Mouse (Mus musculus) stomach, embryonic 15.5 days (tissue): ENCODE results near the gene Cygb. TPM values are rescaled to one million over a fixed set of nuclear protein-coding genes. Genes with fewer than 3 reads are reported as not detected.

Source experiments
- ATAC-seq: fragments of 200-750 bp; cut with Nextera tagmentation; 2 replicates; pipeline ENCODE4 v1.8.0; 2017; ENCODE audit warnings: low read depth, moderate number of reproducible peaks, moderate TSS enrichment; ENCODE audit not compliant: insufficient read depth, low FRiP score
- H3K27ac ChIP-seq: fragments of 300-500 bp; sonication (generic); 2 replicates; pipeline ENCODE4 v1.5.1; 2015; ENCODE audit warnings: mild to moderate bottlenecking, inconsistent platforms
- H3K27me3 ChIP-seq: fragments of 300-500 bp; sonication (generic); replicated peaks from 2 replicates; pipeline ENCODE4 v1.6.1; 2015; ENCODE audit warnings: inconsistent platforms
- H3K36me3 ChIP-seq: fragments of 300-500 bp; sonication (generic); 2 replicates; pipeline ENCODE4 v1.6.1; 2015; ENCODE audit warnings: inconsistent platforms
- H3K4me1 ChIP-seq: fragments of 300-500 bp; sonication (generic); 2 replicates; pipeline ENCODE4 v1.6.1; 2015; ENCODE audit warnings: inconsistent platforms
- H3K4me2 ChIP-seq: fragments of 300-500 bp; sonication (generic); 2 replicates; pipeline ENCODE4 v1.6.1; 2015; ENCODE audit warnings: mild to moderate bottlenecking, inconsistent platforms
- H3K4me3 ChIP-seq: fragments of 300-500 bp; sonication (generic); replicated peaks from 2 replicates; pipeline ENCODE4 v1.5.1; 2015; ENCODE audit warnings: inconsistent platforms
- H3K9ac ChIP-seq: fragments of 300-500 bp; sonication (generic); 2 replicates; pipeline ENCODE4 v1.6.1; 2015; ENCODE audit warnings: inconsistent platforms
- H3K9me3 ChIP-seq: fragments of 300-500 bp; sonication (generic); 2 replicates; pipeline ENCODE4 v1.6.1; 2016; ENCODE audit warnings: inconsistent platforms
- WGBS: fragments of 180-500 bp; shearing (Covaris S2); methylation state at CpG from one replicate; pipeline ENCODE4 v1.1.7; 2015; 5-methylcytosine and 5-hydroxymethylcytosine counted together
- polyA plus RNA-seq: library from polyadenylated mRNA; unstranded; fragments of >200 nt; fragmentation: Nextera tagmentation; extraction: Ambion mirVana; gene quantifications from 2 replicates; pipeline ENCODE4 v1.2.1, GENCODE M21; 2015

Gene Cygb
- polyA plus RNA-seq, 1 experiment from 2014 or later = 16.7 TPM

GRCm38 (mm10) chr11:116599230-116599629, 54.9 kb downstream of the Cygb start:
- WGBS = 94% methylated on average over 15 of the region's 15 CpGs
- Histone ChIP-seq H3K9me3 (no peaks in the 10 kb centered on the region), H3K27me3 (no peaks in the 10 kb centered on the region), H3K27ac (no peak overlapping the region), H3K4me1 (no peaks in the 10 kb centered on the region), H3K4me2 (no peak overlapping the region), H3K9ac (no peak overlapping the region), H3K4me3 (no peak overlapping the region), H3K36me3 (peaks cover 3% of the 10 kb centered on the region; the same call in 1 of the 2 replicates)
- ATAC-seq = no peak

GRCm38 (mm10) chr11:116598193-116598592, 55.9 kb downstream of the Cygb start:
- no peak for ATAC-seq
- Histone ChIP-seq H3K36me3 (0 out of 2 replicates have a peak, but pooled peaks cover 3% of the 10 kb centered on the region), H3K4me1 (no peaks in the 10 kb centered on the region), H3K27ac (no peak overlapping the region), H3K9me3 (no peaks in the 10 kb centered on the region), H3K4me2 (no peak overlapping the region), H3K27me3 (no peaks in the 10 kb centered on the region), H3K9ac (no peak overlapping the region), H3K4me3 (no peak overlapping the region)
- 90% methylated on average over 8 of the region's 8 CpGs for WGBS

- Histone ChIP-seq H3K36me3 (0 out of 2 replicates have a peak, but pooled peaks cover 3% of the 10 kb centered on the region), H3K4me1 (no peaks in the 10 kb centered on the region), H3K4me3 (no peak overlapping the region), H3K9ac (no peak overlapping the region), H3K27me3 (no peaks in the 10 kb centered on the region), H3K9me3 (no peaks in the 10 kb centered on the region), H3K27ac (no peak overlapping the region), H3K4me2 (no peak overlapping the region)
- WGBS = 88% methylated on average over 19 of the region's 19 CpGs
- no peak for ATAC-seq
Observed at GRCm38 (mm10) chr11:116596766-116597165, 57.3 kb downstream of the Cygb start.

Other genes with a start within 250 kb of the Cygb start
- 13.5 and 14.5 TPM in 2 replicates for gene Rnf157, start 241.3 kb downstream of the Cygb start, polyA plus RNA-seq
- 37.7 and 37.9 TPM in 2 replicates for gene Ubald2, start 220.2 kb downstream of the Cygb start, polyA plus RNA-seq
- 0.46 and 0.50 TPM in 2 replicates for gene Qrich2, start 188.1 kb downstream of the Cygb start, polyA plus RNA-seq
- gene Prpsap1, start 160.1 kb downstream of the Cygb start, polyA plus RNA-seq = 196 and 218 TPM in 2 replicates
- gene Sphk1, start 123.4 kb downstream of the Cygb start, polyA plus RNA-seq = 15.3 and 20.7 TPM in 2 replicates
- 12.5 and 14.0 TPM in 2 replicates for gene Ube2o, start 72.9 kb downstream of the Cygb start, polyA plus RNA-seq
- gene Aanat, start 67.9 kb downstream of the Cygb start, polyA plus RNA-seq = 0.09 TPM in 1 of 2 replicates, not detected in the other
- gene Rhbdf2, start 27.3 kb downstream of the Cygb start, polyA plus RNA-seq = 7.4 and 7.5 TPM in 2 replicates
- 1.2 and 1.3 TPM in 2 replicates for gene Prcd, start 779 bp downstream of the Cygb start, polyA plus RNA-seq
- not detected in 2 replicates for gene St6galnac1, start 121.2 kb upstream of the Cygb start, polyA plus RNA-seq
- gene Mxra7, start 173.7 kb upstream of the Cygb start, polyA plus RNA-seq = 23.0 and 25.7 TPM in 2 replicates
- gene Mettl23, start 189.0 kb upstream of the Cygb start, polyA plus RNA-seq = 57.9 and 61.3 TPM in 2 replicates
- 71.1 and 76.3 TPM in 2 replicates for gene Jmjd6, start 189.1 kb upstream of the Cygb start, polyA plus RNA-seq
- 33.3 and 33.7 TPM in 2 replicates for gene Mfsd11, start 198.1 kb upstream of the Cygb start, polyA plus RNA-seq
- 728 and 781 TPM in 2 replicates for gene Srsf2, start 198.8 kb upstream of the Cygb start, polyA plus RNA-seq